Mouse (Mus musculus) midbrain, embryonic 14.5 days (tissue): Measurements from ENCODE around the gene Cbln1. TPM values are rescaled to one million over a fixed set of nuclear protein-coding genes. Genes with fewer than 3 reads are reported as not detected.

ENCODE experiments used
- ATAC-seq: fragments of 200-750 bp; cut with Nextera tagmentation; 2 replicates; pipeline ENCODE4 v1.8.0; 2017; ENCODE audit warnings: moderate number of reproducible peaks, moderate library complexity; ENCODE audit not compliant: low FRiP score, low TSS enrichment
- DNase-seq: peaks from one replicate; pipeline ENCODE4 v3.0.0-alpha.2; 2015
- H3K27ac ChIP-seq: fragments of 300-500 bp; sonication (generic); replicated peaks from 2 replicates; pipeline ENCODE4 v1.5.1; 2014; ENCODE audit warnings: mild to moderate bottlenecking, low read depth, low read length, moderate library complexity
- H3K27me3 ChIP-seq: fragments of 300-500 bp; sonication (generic); 2 replicates; pipeline ENCODE4 v1.6.1; 2014; ENCODE audit warnings: low read length, control low read depth, mixed read lengths; ENCODE audit not compliant: control insufficient read depth, insufficient read depth
- H3K36me3 ChIP-seq: fragments of 300-500 bp; sonication (generic); 2 replicates; pipeline ENCODE4 v1.6.1; 2014; ENCODE audit warnings: low read length, control low read depth; ENCODE audit not compliant: control insufficient read depth, insufficient read depth
- H3K4me1 ChIP-seq: fragments of 300-500 bp; sonication (generic); 2 replicates; pipeline ENCODE4 v1.6.1; 2014; ENCODE audit warnings: mild to moderate bottlenecking, antibody characterized with exemption, low read length, control low read depth; ENCODE audit not compliant: control insufficient read depth, insufficient read depth
- H3K4me2 ChIP-seq: fragments of 300-500 bp; sonication (generic); 2 replicates; pipeline ENCODE4 v1.6.1; 2014; ENCODE audit warnings: mild to moderate bottlenecking, low read length, moderate library complexity
- H3K4me3 ChIP-seq: fragments of 300-500 bp; sonication (generic); replicated peaks from 2 replicates; pipeline ENCODE4 v1.5.1; 2014; ENCODE audit warnings: low read depth, low read length
- H3K9ac ChIP-seq: fragments of 300-500 bp; sonication (generic); replicated peaks from 2 replicates; pipeline ENCODE4 v1.6.1; 2014; ENCODE audit warnings: mild to moderate bottlenecking, low read length, moderate library complexity
- H3K9me3 ChIP-seq: fragments of 300-500 bp; sonication (generic); 2 replicates; pipeline ENCODE4 v1.6.1; 2016; ENCODE audit warnings: low read length, control low read depth, mixed read lengths; ENCODE audit not compliant: control insufficient read depth
- WGBS: fragments of 180-500 bp; shearing (Covaris S2); extraction: QIAGEN DNeasy Blood & Tissue Kit; methylation state at CpG from one replicate; pipeline ENCODE4 v1.1.7; 2014; 5-methylcytosine and 5-hydroxymethylcytosine counted together
- polyA plus RNA-seq: library from polyadenylated mRNA; unstranded; fragments of >200 nt; fragmentation: Nextera tagmentation; extraction: Ambion mirVana; gene quantifications from 2 replicates; pipeline ENCODE4 v1.2.1, GENCODE M21; 2014

Gene Cbln1
- polyA plus RNA-seq, 1 experiment from 2014 or later = 20.3 TPM

DNA sequence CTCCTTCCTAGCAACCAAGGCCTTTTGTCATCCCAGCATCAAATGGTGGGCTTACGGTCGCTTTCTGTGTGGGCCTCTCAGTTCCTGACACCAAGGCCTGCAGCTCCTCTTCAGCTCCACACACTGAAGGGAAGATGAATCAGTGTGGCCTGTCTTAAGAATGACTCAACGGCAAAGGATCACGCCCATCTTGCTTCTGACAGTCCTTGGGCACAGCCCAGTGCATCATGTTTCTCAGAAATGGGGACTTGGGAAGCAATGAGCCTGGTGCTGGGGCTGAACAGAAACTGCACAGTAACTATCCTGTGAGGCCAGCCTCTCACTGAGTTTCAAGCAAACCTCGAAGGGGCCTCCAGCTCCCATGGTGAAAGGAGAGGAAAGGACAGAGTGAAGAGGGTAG lies 47.7 kb downstream of the Cbln1 start:
- H3K36me3 ChIP-seq = no peaks in the 10 kb centered on the region
- no peaks in the 10 kb centered on the region for H3K9me3 ChIP-seq
- H3K4me1 ChIP-seq = 0 out of 2 replicates have a peak, but pooled peaks cover 4% of the 10 kb centered on the region
- DNase-seq (no peak), ATAC-seq (no peak)
- no peak overlapping the region for H3K4me2 ChIP-seq
- no peak overlapping the region for H3K27ac ChIP-seq
- 54% methylated on average over 5 of the region's 5 CpGs for WGBS
- no peak overlapping the region for H3K4me3 ChIP-seq
- H3K27me3 ChIP-seq = no peaks in the 10 kb centered on the region
- no peak overlapping the region for H3K9ac ChIP-seq

DNA sequence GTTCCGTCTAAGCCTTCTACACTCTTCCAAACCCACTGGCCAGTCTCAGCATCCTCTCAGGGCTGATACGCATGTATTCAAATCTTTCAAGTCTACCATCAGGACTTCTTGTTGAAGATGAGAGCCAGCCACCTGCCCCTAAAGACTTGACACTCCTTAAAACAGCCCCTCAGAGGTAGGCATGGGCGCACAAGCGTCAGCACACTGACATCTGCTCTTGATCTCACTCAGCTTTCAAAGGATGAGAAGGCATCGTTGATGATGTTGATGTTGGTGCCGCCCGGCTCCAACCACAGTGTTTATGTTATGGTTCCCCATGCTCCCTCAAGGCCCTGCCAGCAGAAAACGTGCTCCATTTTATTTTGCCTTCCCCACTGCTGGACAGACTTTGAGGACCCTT lies 50.7 kb downstream of the Cbln1 start:
- Histone ChIP-seq H3K27ac (no peak overlapping the region), H3K9me3 (no peaks in the 10 kb centered on the region), H3K27me3 (no peaks in the 10 kb centered on the region), H3K4me3 (no peak overlapping the region), H3K4me2 (no peak overlapping the region), H3K4me1 (0 out of 2 replicates have a peak, but pooled peaks cover 4% of the 10 kb centered on the region), H3K9ac (no peak overlapping the region), H3K36me3 (no peaks in the 10 kb centered on the region)
- DNase-seq (no peak), ATAC-seq (no peak)
- WGBS = 85% methylated on average over 8 of the region's 8 CpGs

Other genes starting within 250 kb of the Cbln1 start
- not detected in 2 replicates for gene 4933402J07Rik, start 91.2 kb upstream of the Cbln1 start, polyA plus RNA-seq